Mouse (Mus musculus) C2C12 (cell line): ENCODE data around the gene Tgm1. TPM values are rescaled to one million over a fixed set of nuclear protein-coding genes. Genes with fewer than 3 reads are reported as not detected.

Source experiments
- H3K27me3 ChIP-seq: one replicate; pipeline ENCODE4 v1.6.1; 2011; ENCODE audit not compliant: control insufficient read depth, insufficient read depth, insufficient read length
- H3K36me3 ChIP-seq: one replicate; pipeline ENCODE4 v1.6.1; 2011; ENCODE audit not compliant: control insufficient read depth, insufficient read depth
- H3K4me3 ChIP-seq: one replicate; pipeline ENCODE4 v1.5.1; 2011; ENCODE audit warnings: mild to moderate bottlenecking, control low read depth; ENCODE audit not compliant: poor library complexity, insufficient read depth, severe bottlenecking
- H3K79me2 ChIP-seq: one replicate; pipeline ENCODE4 v1.6.1; 2011; ENCODE audit not compliant: control insufficient read depth, insufficient read depth
- H3K79me3 ChIP-seq: one replicate; pipeline ENCODE4 v1.6.1; 2011; ENCODE audit warnings: low read depth, control low read depth
- H3ac ChIP-seq: one replicate; pipeline ENCODE3; 2011; ENCODE audit warnings: low read depth; ENCODE audit not compliant: control insufficient read depth, insufficient read length
- CEBPB ChIP-seq: IDR thresholded peaks from one replicate; pipeline ENCODE4 v1.6.1; 2011; ENCODE audit warnings: low read depth, mild to moderate bottlenecking, control low read depth, moderate library complexity
- CTCF ChIP-seq: IDR thresholded peaks from one replicate; pipeline ENCODE4 v1.5.1; 2011; ENCODE audit not compliant: control insufficient read depth, insufficient read depth, insufficient read length
- FOSL1 ChIP-seq: IDR thresholded peaks from one replicate; pipeline ENCODE4 v1.8.0; 2011; ENCODE audit warnings: mild to moderate bottlenecking, low read length; ENCODE audit not compliant: poor library complexity, insufficient read depth, severe bottlenecking
- MAX ChIP-seq: IDR thresholded peaks from one replicate; pipeline ENCODE4 v1.6.1; 2011; ENCODE audit warnings: mild to moderate bottlenecking, control low read depth
- MYOD1 ChIP-seq: IDR thresholded peaks from one replicate; pipeline ENCODE4 v1.6.1; 2011; ENCODE audit warnings: low read depth; ENCODE audit not compliant: control insufficient read depth, insufficient read length
- MYOG ChIP-seq: IDR thresholded peaks from one replicate; pipeline ENCODE4 v1.6.1; 2011; ENCODE audit not compliant: control insufficient read depth, insufficient read length; ENCODE audit errors: extremely low read depth
- USF1 ChIP-seq: IDR thresholded peaks from one replicate; pipeline ENCODE4 v1.6.1; 2011; ENCODE audit warnings: low read depth, mild to moderate bottlenecking, control low read depth, moderate library complexity
- polyA plus RNA-seq: library from polyadenylated mRNA; unstranded; fragments of >200 nt; fragmentation: generic; extraction: Trizol; gene quantifications from one replicate; pipeline ENCODE4 v1.2.1, GENCODE M21; 2012; ENCODE audit warnings: missing spikeins

Tgm1 gene
- polyA plus RNA-seq, 1 experiment: 0.07 TPM

DNA sequence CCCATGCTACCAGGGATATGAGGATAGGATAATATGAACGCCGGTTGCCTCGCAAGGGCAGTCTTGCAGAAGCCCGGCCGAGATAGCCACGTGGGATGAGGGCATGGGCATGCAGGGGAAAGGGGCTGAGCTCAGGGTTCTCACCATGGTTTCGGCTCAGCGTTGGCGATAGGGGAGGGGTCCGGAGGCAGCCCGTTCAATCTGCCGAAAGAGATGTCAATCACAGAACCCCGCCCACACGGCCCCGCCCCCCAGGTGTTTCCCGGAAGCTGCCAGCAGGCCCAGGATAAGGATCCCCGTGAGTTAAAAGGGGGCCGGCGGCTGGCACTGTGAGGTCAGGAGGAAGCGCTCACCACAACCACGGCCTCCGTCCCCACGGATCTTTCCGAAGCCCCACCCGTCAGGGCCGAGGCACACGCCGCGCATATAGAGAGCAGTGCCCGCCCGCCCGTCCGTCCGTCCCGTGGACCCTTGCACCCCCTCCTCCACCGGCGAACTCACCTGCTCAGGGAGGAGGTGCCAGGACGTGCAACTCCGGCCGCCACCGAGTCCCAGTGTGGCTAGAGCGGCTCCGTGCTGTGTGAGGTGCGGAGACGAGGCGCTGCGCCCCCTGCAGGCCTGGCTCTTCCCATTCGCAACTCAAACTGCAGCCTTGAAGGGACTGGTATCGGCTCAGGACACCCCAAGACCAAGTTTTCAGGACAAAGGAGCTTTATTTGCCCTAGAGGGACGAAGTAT lies 8.1 kb upstream of the Tgm1 start, which contains the start of gene Rabggta:
Rabggta (minus strand) TSS at position 564 of the 738 bp plus-strand sequence.
- Histone ChIP-seq H3K27me3 (no peaks in the 10 kb centered on the region), H3K79me2 (no peaks in the 10 kb centered on the region), H3K4me3 (peak within 1 kb of the TSS; percentile 43), H3ac (peak within 1 kb of the TSS; percentile 91), H3K36me3 (peaks cover 6% of the 10 kb centered on the region), H3K79me3 (no peaks in the 10 kb centered on the region)
- TF ChIP-seq FOSL1 (no peak), MAX (peak; percentile 80), USF1 (no peak), CTCF (peak; percentile 99)

- peaks cover 8% of the 10 kb centered on the region for H3K36me3 ChIP-seq
- H3K27me3 ChIP-seq: no peaks in the 10 kb centered on the region
- no peak overlapping the region for H3ac ChIP-seq
- TF ChIP-seq FOSL1: no peak
- TF ChIP-seq CEBPB: peak; percentile 54
- no peaks in the 10 kb centered on the region for H3K79me3 ChIP-seq
- H3K4me3 ChIP-seq: peak overlapping the region; percentile 43
- no peaks in the 10 kb centered on the region for H3K79me2 ChIP-seq
Observed at GRCm38 (mm10) chr14:55721076-55721475, 7.3 kb upstream of the Tgm1 start.

- Histone ChIP-seq H3K79me3 (no peaks in the 10 kb centered on the region), H3K4me3 (no peak overlapping the region)
Observed at GRCm38 (mm10) chr14:55720666-55721065, 6.9 kb upstream of the Tgm1 start.

GRCm38 (mm10) chr14:55719737-55720136 lies 6.0 kb upstream of the Tgm1 start:
- Histone ChIP-seq H3K79me3 (no peaks in the 10 kb centered on the region), H3ac (no peak overlapping the region), H3K79me2 (no peaks in the 10 kb centered on the region), H3K36me3 (peaks cover 8% of the 10 kb centered on the region), H3K27me3 (no peaks in the 10 kb centered on the region), H3K4me3 (no peak overlapping the region)
- TF ChIP-seq MYOD1 (no peak), CEBPB (no peak), USF1 (no peak), MYOG (no peak), FOSL1 (no peak), CTCF (no peak), MAX (no peak)

More at GRCm38 (mm10) chr14:55720666-55721065, 6.9 kb upstream of the Tgm1 start:
- Histone ChIP-seq H3K27me3 (no peaks in the 10 kb centered on the region), H3ac (no peak overlapping the region), H3K36me3 (peaks cover 8% of the 10 kb centered on the region), H3K79me2 (no peaks in the 10 kb centered on the region)
- TF ChIP-seq CEBPB (no peak), FOSL1 (no peak), MYOG (no peak), CTCF (no peak), USF1 (no peak), MAX (no peak), MYOD1 (no peak)

- Histone ChIP-seq H3K4me3 (no peak overlapping the region), H3K79me2 (no peaks in the 10 kb centered on the region), H3ac (no peak overlapping the region), H3K79me3 (no peaks in the 10 kb centered on the region), H3K36me3 (peaks cover 8% of the 10 kb centered on the region), H3K27me3 (no peaks in the 10 kb centered on the region)
- no peak for TF ChIP-seq USF1
- no peak for TF ChIP-seq CEBPB
- TF ChIP-seq FOSL1: no peak
- TF ChIP-seq MYOG: no peak
- TF ChIP-seq MYOD1: no peak
- no peak for TF ChIP-seq CTCF
- TF ChIP-seq MAX: no peak
Observed at GRCm38 (mm10) chr14:55716884-55717283, 3.2 kb upstream of the Tgm1 start.

- H3K79me3 ChIP-seq: no peaks in the 10 kb centered on the region
- peaks cover 8% of the 10 kb centered on the region for H3K36me3 ChIP-seq
- TF ChIP-seq FOSL1 (no peak), USF1 (no peak), MAX (no peak), MYOG (no peak), CEBPB (no peak)
- no peaks in the 10 kb centered on the region for H3K27me3 ChIP-seq
- H3ac ChIP-seq: no peak overlapping the region
- no peaks in the 10 kb centered on the region for H3K79me2 ChIP-seq
- no peak overlapping the region for H3K4me3 ChIP-seq
Observed at GRCm38 (mm10) chr14:55716271-55716670, 2.5 kb upstream of the Tgm1 start.
